Mouse (Mus musculus) urinary bladder, postnatal 36 days (tissue): Measurements from ENCODE around the gene Adgrf5.

ENCODE experiments used
- DNase-seq, 2 experiments: peaks; one replicate each; pipeline ENCODE4 v3.0.0; 2022; ENCODE audit warnings: low spot score in 2 of 2, mixed read lengths in 1 of 2

Gene Adgrf5

DNA sequence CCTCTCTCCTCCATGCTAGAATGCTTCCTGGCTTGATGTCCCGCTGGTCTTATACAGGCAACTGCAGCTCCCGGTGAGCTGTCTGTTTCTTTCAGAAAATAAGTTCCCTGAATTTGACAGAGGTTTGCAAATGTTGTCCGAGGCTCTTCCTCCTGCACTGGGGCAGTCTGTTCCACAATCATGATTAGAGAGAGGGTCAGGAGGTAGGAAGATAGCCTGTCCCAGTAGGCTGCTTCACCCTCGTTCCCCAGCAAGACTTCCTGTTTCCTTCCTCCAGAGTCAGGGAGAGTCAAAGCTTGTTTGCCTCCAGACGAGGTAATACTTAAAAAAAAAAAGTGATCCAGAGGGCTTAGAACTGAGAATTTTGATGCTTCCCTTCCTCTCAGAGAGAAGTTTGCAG, 16.3 kb downstream of the Adgrf5 start:
- DNase-seq: no peak

GRCm38 (mm10) chr17:43378703-43379102, 18.5 kb downstream of the Adgrf5 start:
- no peak for DNase-seq

- DNase-seq: no peak
Observed at GRCm38 (mm10) chr17:43386331-43386730, 26.1 kb downstream of the Adgrf5 start.

- no peak for DNase-seq
Observed at GRCm38 (mm10) chr17:43387171-43387570, 26.9 kb downstream of the Adgrf5 start.

DNA sequence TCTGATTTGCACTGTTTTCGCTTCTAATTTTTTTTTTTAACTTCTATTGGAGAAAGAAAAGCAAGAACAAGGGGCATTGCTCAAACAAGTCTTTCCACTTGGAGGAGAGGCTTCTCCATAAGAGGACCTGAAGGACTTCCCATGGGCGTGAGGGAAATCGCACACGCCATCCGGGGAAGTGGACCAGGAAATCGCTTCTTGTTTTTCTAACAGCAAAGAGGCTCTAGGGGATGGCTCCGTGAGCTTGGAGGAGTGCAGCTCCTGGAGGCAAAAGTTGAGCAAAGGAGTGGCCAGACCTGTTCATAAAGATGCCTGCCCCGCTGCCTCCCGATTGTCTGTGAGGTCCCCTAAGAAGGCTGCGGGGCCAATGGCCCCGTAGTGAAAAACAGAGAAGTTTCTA, 29.0 kb downstream of the Adgrf5 start:
- DNase-seq: no peak

- no peak for DNase-seq
Observed at GRCm38 (mm10) chr17:43392191-43392590, 31.9 kb downstream of the Adgrf5 start.

DNA sequence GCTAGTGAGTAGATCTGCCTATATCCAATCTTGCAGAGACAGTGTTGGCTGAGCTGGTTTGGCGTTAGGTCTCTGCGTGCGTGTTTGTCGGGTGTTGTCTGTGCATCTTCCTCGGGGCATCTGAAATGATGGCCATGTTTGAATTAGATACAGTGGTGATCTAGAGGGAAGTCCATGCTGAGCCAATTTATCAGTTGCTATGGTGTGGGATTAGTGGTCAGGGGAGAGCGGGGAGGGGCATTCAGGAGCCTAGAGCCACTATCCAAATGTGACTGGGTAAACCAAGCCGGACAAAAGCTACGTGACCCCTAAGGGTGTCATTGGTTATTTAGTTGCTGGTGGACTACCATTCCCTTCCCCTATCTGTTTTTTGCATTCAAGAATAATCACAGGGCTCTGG, 33.4 kb downstream of the Adgrf5 start:
- DNase-seq: no peak

GRCm38 (mm10) chr17:43395400-43396258, 35.4 kb downstream of the Adgrf5 start:
- DNase-seq: no peak

DNA sequence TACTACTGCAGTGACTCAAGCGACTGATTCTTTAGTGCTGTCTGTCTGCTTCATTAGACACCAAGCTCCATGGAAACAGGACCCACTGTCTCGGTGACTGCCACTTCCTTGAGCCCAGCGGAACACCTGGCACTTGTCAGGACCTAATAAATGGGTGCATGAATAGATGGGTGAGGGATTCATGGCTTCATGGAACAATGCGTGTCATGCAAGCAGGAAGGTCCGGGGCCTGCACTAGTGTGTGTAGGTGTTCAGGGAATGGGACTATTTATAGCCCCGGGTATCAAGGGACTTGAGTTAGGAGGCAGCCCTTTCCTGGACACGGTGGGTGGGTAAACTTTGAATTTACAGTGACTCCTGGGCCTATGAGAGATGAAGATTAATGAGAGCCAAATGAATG, 38.4 kb downstream of the Adgrf5 start:
- DNase-seq: no peak

DNA sequence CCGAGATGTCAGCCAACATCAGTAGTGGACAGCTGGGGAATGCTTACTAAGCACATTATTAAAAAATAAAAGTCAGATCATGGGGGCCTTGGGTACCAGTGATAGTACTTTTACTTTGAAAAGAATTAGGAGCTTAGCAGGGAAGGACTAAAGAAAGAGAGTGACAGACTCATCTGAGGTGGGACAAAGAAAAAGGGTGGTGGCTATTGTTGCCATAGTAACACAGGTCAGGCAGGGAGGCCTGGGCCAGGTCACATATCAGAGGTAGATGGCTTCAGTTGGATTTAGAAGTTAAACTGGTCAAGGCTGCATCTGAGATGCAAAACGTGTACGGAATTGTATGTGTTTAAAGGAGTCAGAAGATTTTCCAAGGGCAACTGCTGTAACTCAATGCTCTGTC, 38.9 kb downstream of the Adgrf5 start:
- DNase-seq: no peak

GRCm38 (mm10) chr17:43400483-43400882, 40.2 kb downstream of the Adgrf5 start:
- no peak for DNase-seq

DNA sequence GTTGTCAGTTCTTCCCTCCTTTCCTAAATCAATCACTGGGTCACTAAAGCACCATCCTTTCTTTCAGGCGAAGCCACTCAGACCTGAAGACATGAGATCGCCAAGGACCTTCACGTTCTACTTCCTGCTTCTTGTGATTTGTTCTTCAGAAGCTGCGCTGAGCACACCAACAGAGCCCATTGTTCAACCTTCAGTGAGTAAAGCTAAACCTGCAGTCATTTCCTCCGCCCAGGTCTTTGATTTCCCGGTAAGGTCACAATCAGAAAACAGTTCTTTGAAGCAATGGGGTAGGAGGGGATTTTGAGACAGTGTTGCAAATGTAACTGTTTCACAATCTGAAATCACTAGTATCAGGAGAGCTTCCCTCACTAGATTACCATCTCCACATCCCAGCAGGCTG, 43.6 kb downstream of the Adgrf5 start:
- no peak for DNase-seq

GRCm38 (mm10) chr17:43404408-43404807, 44.2 kb downstream of the Adgrf5 start:
- DNase-seq: no peak

GRCm38 (mm10) chr17:43406321-43406720, 46.1 kb downstream of the Adgrf5 start:
- DNase-seq: no peak

GRCm38 (mm10) chr17:43407548-43407947, 47.3 kb downstream of the Adgrf5 start:
- no peak for DNase-seq

DNA sequence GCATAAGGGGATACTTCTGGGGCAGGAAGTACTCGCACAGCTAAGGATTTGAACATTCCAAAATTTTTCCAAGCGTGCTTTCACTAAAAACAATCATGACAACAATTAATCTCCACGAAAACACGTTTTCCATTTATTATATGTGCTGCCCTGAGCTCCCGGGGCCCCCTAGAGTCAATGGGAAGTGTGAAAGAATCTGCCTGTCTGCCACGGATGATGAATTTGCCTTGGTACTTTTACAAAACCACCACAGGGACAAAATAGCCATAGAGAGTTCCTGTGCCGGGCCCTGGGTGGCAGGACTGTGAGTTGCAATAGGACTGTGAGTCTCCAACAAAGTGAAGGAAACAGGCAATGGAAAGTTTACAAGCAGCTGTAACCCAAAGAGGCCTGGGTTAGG, 52.9 kb downstream of the Adgrf5 start:
- DNase-seq: no peak

DNA sequence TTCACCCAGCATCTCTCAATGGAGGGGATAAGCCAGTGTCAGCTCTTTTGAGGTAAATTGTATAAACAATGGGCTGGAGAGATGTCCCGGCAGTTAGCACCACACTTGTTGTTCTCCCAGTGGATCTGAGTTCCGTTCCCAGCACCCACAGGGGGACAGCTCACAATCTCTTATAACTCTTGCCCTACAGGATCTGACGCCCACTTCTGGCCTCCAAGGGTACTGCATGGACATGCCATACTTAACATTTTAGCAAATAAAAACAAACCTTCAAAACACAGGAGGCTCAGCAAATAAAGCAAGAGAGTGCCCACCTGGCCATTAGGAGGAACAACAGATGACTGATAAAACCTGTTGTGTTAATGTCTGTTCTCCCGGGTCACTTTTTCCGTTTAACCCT, 59.0 kb downstream of the Adgrf5 start:
- DNase-seq: no peak

GRCm38 (mm10) chr17:43420381-43420780, 60.1 kb downstream of the Adgrf5 start:
- DNase-seq: no peak

GRCm38 (mm10) chr17:43423953-43424352, 63.7 kb downstream of the Adgrf5 start:
- no peak for DNase-seq

DNA sequence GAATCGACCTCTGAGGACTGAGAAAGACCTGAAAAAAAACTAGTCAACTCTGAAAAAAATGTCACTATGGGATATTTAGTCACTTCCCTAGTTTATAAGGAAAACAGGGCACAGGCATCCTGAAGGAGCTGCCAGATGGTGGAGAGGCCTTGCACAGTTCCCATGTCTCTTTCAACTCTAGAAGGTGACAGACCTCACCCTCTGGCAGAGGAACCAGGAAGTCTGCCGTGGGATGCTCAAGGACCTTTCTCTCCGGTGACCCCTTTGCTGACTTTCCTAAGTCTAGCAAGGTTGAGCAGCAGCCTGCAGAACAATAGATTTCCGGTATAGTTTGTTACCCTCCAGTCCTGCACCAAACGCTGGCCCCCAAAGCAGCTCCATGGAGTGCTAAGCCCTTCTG, 71.4 kb downstream of the Adgrf5 start:
- no peak for DNase-seq

DNA sequence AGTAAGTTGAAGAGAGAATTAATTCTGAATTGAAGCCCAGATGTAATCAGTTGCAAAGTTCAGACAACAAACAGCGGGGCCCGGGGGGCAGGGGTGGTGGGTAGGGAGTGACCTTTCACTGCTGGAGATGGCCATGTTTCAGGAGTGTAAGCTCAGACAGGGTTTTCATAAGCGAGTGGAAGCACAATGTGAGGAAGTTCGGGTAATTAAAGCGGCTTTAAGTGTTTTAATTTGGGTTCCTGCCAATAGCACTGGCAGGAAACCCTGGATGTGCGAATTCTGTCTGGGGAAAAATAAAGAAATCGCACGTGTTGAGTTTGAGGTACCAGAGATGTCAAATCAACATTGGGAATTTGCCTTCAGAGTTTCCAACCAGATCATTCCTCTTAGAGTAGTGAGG, 74.2 kb downstream of the Adgrf5 start:
- DNase-seq: no peak

DNA sequence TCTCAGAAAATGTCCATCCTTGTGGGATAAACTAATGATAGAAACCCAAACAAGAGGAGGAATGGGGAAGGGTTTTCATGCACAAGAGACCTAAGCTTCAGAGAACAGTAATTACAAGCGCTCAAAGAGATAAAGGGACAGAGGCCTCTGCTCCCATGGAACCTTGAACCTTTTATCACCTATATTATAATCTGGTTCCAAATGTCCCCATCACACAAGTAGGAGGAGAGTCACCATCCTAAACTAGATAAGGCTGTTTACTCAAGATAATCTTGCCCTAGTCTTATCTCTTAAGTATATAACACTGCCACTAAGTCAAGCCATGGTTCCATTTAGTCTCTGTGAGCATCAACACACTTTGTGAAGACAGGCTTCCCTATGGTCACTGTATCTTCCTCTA, 91.0 kb downstream of the Adgrf5 start:
- no peak for DNase-seq

DNA sequence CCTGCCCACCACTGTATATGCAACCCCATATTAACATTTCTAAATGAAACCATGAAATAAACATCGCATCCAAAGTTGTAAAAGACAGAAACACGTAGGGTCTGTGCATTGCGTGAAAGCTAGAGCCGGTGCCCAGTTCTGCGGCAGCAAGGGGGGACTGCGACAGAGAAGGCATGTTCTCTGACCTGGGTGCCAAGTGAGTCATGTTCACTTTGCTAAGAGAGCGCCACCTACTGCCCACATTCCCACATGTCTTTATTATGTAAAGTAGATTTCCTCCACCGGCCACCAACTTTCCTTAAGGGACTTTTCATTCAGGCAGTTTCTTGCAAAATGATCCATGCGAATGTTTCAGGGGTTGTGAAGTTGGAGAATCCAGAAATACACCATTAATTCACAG, 98.3 kb downstream of the Adgrf5 start:
- peak; percentile 53 to 69 for DNase-seq

GRCm38 (mm10) chr17:43459737-43460230, 99.5 kb downstream of the Adgrf5 start:
- DNase-seq: no peak
